Mouse (Mus musculus): ENCODE results near the gene Adcy5.

The Adcy5 gene

DNA sequence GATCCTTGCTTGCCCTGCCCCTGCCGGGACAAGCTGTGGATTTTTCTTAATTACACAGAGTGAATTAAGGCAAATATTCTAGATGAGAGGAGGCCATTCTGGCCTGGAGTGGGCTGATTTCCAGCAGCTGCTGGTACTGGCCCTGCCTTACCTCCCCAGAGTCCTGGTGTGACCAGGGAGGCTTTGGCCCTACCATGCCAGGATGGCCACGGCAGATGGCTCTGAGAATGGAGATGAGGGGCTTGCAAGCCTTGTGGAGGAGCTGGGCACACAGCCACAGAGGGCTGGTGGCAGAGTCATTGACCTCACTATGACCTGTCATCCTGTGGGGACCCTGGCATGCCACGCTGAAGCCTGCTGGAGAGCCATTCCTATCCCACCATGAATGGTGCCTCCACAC, 54.1 kb downstream of the Adcy5 start:
- no peak for DNase-seq

DNA sequence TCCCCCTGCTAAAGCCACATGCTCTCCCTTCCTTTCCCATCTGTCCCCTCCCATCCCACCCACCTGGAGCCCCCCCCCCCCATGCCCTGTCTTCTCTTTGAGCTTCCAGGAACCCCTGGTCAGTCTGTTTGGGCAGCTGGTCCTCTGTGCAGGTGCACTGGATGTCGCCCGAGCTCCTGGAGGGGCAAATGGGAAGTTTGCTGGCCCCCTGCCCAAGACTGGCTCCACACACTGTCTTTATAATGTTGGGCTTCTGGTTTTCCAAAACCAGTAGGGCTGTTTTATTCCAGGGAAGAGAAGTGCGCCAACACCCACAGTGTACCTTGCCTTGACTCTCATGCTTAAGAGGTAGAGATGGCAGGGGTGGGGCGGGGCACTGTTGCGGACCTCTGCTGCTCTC, 55.1 kb downstream of the Adcy5 start:
- no peak for DNase-seq

DNA sequence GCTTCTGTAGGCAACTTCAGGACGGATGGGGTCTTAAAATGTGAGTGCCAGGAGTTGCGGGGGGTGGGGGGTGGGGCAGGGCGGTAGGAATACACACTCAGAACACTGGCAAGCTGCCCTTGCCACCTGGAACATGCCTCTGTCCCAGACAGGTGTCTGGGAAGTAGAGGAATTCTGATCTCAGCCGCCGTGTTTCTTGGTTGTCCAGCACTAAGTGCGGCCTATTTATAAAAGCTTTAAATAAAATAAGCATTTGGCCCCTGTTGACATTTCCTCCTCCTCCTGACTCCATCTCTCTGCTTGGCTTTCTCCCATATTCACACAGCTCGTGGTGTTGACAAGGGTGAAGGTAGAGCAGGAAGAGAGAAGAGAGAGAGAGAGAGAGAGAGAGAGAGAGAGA, 60.4 kb downstream of the Adcy5 start:
- no peak for DNase-seq

DNA sequence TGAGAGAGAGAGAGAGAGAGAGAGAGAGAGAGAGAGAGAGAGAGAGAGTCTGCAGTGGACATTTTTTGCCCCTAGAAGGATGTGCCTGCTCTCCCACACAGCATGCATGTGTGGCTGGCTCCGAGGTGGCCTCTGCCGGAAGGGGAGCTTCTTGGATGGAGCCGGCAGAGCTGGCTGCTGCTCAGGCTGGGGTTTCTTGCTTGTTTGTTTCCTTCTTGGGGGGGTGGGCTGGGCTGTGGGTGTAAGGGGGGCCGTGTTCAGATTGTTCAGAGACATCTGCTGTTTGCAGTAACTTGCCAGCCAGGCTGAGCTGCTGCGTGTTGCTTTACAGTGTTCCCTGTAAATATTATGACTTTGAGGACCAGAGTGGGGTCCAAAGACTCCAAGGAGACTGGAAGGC, 60.8 kb downstream of the Adcy5 start:
- DNase-seq: no peak

DNA sequence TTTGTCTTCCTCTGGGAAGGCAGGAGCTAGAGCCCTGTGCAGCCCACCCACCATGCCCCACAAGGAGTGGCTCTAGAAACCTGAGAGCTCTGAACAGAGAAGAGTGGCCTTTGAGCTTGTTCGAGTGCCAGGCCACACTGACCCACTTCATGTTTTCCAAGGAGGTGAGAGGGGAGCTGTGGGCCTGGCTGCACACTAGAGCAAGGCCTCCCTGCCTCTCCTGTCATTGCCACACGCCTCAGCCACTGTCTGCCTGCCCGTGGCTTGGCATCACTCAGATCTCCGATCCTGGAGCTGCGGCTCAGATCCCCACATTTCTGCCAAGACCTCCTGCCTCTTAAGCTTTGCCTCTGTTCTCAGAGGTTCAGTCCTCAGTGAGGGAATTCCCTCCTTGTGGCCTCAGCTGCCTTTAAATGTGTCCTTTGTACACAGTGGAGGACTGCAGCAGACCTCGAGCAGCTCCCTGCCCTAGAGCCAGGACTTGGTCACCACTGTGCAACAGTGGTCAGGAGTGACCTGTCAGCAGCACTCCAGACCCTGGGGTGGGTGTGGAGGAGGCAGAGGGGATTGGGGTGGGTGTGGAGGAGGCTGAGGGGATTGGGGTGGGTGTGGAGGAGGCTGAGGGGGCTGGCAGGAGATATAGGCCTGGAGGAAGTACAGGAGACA, 62.3 kb downstream of the Adcy5 start:
- DNase-seq: no peak

DNA sequence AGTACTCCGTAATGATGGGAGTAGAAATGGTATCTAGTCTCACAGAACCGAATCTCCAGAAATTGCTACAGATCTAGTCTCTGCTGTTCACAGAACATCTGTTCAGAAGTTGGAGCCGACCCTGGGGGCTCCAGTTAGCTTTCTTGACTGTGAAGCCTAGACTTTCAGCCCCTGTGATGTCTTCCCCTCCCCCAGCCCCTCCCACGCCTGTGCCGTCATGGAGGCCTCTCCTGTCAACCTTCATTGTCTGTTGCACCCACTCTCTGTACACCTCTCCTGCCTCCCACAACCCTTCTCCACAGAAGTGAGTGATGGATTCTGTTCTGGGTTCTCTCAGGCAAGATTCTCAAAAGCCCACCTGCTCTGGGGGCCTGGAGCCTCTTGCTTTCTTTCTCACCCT, 65.7 kb downstream of the Adcy5 start:
- DNase-seq: no peak

DNA sequence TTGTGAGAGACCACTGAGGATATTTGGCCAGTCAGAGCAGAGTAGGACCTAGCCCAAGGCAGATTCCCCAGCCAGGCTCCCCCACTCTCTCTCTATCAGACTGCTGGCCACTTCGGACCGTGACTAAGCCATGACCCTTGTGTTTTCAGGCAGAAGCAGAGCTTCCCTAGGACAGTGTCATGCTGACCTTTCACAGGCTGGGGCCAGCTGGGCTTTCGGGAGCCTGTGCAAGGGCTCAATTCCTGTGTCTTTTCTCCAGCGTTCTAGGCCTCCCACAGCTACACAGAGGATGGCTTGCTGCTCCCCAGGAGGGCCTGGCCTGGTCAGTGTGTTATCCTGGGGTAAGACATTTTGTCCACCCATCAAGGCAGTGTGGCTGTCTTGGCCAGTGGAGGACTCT, 66.9 kb downstream of the Adcy5 start:
- no peak for DNase-seq

DNA sequence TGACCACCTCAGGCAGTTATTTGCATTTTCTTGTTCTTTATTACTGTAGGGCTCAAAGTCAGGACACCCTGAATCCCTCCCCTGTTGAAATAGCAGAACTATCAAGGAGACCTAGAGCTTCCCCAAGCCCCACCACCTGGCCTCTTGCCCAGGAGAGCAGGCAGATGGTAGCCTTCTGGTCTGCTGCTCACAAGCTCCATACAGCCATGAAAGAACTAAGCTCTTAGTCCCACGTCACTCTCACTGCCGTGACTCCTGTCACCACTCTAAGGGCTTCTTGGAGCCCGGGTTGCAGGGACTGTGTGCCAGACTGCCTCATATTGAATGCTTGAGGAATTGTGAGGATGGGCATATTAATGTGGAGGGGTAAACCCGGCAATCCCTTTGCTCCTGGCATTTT, 69.3 kb downstream of the Adcy5 start:
- peak; percentile 65 to 79 for DNase-seq

GRCm38 (mm10) chr16:35224716-35225115, 70.0 kb downstream of the Adcy5 start:
- DNase-seq: no peak

- no peak for DNase-seq
Observed at GRCm38 (mm10) chr16:35229582-35229981, 74.9 kb downstream of the Adcy5 start.

DNA sequence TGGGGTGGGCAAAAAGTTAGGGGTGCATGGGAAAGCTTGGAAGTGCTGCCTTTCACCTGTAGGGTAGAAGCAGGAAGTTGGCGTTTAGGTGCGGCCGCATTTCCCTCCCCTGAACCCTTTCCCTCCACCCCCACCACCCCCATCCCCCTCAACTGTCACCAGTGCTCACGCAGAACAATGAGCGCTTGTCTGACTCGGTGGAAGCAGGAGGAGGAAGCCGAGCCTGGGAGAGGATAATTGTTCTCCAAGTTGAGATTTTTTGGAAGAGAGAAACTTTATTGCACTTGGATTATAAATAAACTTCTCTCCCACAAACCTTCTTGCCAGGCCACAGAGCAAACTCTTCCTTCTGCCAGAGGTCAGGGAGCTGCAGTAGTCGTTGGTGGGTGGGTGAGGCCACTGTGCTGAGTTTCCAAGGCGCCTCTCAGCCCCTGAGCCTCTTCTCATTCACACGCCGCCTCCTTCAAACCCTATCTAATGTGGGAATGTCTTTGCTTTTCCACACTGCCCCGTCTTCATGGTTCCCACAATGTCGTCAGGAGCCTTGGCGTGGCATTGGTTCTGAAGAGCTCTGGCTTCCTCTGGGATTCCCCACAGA, 77.6 kb downstream of the Adcy5 start:
- no peak for DNase-seq

DNA sequence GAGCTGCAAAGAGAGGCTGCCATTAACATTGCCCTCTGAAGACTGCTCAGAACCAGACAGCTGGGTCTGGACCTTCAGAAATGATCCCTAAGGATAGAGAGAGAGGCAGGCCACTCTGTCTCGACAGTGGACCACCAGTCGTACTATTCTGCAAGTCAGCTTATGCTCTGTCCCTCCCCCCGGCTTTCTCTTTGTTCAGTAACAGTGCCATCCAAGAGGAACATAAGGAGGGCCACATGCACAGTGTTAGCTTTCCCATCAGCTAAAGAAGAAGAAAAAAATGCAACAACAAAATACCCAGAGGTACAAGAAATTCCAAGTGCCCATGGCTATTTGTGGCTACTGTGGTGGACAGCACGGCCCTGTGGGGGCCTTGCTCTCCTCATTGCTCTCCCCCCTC, 78.7 kb downstream of the Adcy5 start:
- DNase-seq: no peak

DNA sequence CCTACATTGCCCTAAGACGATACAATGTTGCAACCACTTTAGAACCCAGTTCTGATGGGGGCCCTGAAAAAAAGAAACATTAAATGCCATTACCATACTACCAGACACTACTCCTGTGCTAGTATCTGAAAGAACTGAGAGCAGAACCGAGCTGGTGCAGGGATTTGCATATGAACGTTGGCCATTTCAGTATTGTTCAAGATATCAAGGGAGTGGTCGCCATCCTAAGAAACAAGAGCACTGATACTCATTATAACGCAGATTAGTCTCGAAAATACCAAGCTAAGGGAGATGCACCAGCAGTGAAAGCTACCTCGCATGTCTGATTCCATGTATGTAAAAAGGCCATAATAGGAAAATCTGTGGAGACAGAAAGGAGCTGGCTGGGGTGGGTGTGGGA, 82.4 kb downstream of the Adcy5 start:
- no peak for DNase-seq

GRCm38 (mm10) chr16:35239318-35239965, 84.8 kb downstream of the Adcy5 start:
- DNase-seq: no peak

GRCm38 (mm10) chr16:35239966-35240730, 85.5 kb downstream of the Adcy5 start:
- DNase-seq: no peak

- peak in 1 of 2 experiments; percentile 30 for DNase-seq
Observed at GRCm38 (mm10) chr16:35247364-35247763, 92.7 kb downstream of the Adcy5 start.

- peak; percentile 56 to 57 for DNase-seq
Observed at GRCm38 (mm10) chr16:35248825-35249224, 94.1 kb downstream of the Adcy5 start.

DNA sequence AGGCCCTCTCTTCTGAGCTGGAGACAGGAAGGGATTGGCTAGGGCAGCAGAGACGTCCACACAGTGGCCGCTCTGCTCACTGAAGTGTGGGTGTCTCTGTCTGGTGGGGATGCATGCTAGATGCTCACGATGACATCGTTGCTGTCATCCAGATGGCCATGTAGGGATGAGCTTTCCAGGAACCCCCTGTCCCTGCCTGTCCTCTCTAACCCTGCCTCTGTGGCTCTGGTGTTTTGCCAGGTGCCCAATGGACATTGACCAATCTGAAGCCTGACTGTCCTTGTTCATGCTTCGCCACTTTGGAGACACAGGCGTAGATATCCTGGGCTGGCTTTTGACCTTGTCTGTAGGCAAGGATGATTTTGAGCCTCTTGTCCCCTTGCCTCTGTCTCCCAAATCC, 95.1 kb downstream of the Adcy5 start:
- no peak for DNase-seq

DNA sequence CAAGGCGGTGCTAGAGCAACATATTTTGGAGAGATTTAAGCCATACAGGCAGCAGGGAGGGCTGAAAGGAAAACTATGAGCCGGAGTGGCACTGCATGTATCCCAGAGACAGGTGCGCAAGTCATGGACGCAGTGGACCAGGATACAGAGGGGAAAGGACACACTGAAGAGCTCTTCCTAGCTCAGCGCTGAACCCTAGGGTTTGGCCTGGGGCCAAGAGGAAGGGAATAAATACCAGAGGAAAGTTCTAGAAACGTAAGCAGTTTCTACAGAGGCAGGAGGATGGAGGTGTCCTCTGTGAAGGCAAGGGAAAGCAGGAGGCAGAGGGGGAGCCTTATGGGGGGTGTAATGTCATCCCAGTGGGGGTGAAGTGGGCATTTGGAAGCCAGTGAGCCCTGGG, 97.0 kb downstream of the Adcy5 start:
- DNase-seq: no peak

DNA sequence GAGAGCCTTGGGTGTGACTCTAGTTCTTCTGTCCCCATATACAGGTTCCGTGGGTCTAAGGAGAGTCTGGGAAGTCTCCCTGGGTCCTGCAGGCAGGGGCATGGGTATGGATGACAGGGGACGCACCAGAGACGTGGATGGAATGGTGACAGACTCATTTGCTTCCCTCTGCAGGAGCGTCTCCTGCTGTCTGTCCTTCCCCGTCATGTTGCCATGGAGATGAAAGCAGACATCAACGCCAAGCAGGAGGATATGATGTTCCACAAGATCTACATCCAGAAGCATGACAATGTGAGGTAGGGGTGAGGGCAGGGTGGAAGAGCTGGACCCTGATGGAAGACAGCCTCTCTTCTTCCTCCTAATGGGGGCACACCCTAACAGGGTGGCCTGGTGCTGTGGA, 98.3 kb downstream of the Adcy5 start:
- no peak for DNase-seq

DNA sequence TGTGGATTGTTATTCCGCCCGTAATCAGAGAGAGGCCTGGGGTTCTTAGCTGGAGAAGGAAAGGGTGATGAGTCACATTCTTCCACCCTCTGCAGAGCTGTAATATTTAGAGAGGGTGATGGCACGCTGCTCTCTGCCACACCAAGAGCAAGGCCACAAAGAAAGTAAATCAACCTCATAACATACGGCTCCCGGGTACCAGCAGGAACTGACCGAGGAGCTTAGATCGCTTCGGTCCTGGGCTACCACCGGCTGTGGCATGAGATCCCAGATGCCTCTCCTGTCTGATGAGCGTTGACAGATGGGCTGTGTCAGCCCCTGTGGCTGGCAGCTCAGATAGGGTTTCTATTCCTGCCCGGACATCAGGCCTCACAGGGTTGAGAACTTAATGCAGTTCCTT, 101.3 kb downstream of the Adcy5 start:
- peak; percentile 22 to 24 for DNase-seq

DNA sequence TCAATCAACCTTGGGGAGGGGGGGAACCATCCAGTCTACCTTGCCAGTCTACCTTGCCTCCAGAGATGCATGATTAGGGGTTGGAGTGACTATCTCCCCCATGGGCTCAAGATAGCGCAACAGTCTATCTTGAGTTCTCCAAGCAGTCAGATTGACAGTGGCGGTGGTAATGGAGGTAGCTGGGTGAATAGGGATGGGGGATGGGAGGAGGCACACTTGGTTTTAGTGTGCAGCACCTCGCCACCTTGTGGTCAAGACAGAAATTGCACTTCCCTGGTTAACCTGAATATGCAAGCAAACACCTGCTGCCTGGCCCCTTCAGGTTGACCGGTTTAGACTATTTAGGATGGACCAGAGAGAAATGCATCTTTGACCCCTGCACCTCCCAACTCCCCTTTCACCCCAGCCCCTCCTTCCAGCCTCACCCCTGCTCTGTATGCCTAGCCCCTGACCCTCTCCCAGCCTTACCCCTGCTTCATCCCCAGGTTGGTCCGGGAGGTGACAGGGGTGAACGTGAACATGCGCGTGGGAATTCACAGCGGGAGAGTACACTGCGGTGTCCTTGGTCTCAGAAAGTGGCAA, 115.8 kb downstream of the Adcy5 start:
- peak; percentile 88 to 94 for DNase-seq

DNA sequence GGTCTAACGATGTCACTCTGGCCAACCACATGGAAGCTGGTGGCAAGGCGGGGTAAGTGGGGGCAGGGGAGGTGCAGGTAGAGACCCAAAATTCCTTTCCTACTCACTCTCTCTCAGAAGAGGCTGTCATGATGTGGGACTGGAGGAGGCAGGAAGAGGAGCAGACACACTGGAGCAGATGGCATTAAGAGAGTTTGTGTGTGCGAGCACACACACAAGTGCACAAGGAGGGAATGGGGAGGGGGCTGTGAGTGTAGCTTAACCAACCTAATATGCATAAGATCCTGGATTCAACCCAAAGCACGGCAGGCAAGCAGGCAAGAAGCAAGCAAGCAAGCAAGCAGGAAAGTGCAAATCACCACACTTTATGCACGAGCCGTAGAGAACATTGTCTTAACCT, 116.3 kb downstream of the Adcy5 start:
- no peak for DNase-seq
